Mouse (Mus musculus) cerebellum, adult 2 months (tissue): ENCODE data around the gene Mark2.

Source experiments
- CTCF ChIP-seq: fragments of 200-500 bp; IDR thresholded peaks from 2 replicates; pipeline ENCODE4 v1.5.1; 2011; ENCODE audit warnings: low read depth, mild to moderate bottlenecking, control low read depth, low read length, moderate library complexity, borderline replicate concordance; ENCODE audit not compliant: insufficient read depth
- POLR2A ChIP-seq: fragments of 200-500 bp; IDR thresholded peaks from 2 replicates; pipeline ENCODE4 v1.6.1; 2011; ENCODE audit warnings: low read length, control low read depth, borderline replicate concordance; ENCODE audit not compliant: insufficient read depth

GRCm38 (mm10) chr19:7280557-7281330, 60.9 kb downstream of the Mark2 start:
- TF ChIP-seq CTCF (no peak), POLR2A (no peak)
